Mouse (Mus musculus) cortical plate, adult 2 months (tissue): ENCODE measurements around the gene Hoxc4. TPM values are rescaled to one million over a fixed set of nuclear protein-coding genes. Genes with fewer than 3 reads are reported as not detected.

Experiments used
- H3K27ac ChIP-seq: fragments of 200-500 bp; 2 replicates; pipeline ENCODE4 v1.5.1; 2012; ENCODE audit warnings: low read length, control low read depth, inconsistent platforms; ENCODE audit not compliant: insufficient read depth
- H3K4me1 ChIP-seq: fragments of 200-500 bp; 2 replicates; pipeline ENCODE4 v1.6.1; 2011; ENCODE audit warnings: low read length; ENCODE audit not compliant: control insufficient read depth, insufficient read depth
- H3K4me3 ChIP-seq: fragments of 200-500 bp; 2 replicates; pipeline ENCODE4 v1.5.1; 2011; ENCODE audit warnings: mild to moderate bottlenecking, low read length, control low read depth; ENCODE audit not compliant: insufficient read depth
- CTCF ChIP-seq: fragments of 200-500 bp; IDR thresholded peaks from 2 replicates; pipeline ENCODE4 v1.5.1; 2011; ENCODE audit warnings: mild to moderate bottlenecking, control low read depth, low read length; ENCODE audit not compliant: insufficient read depth; ENCODE audit errors: extremely low read depth
- POLR2A ChIP-seq: fragments of 200-500 bp; IDR thresholded peaks from 2 replicates; pipeline ENCODE4 v1.6.1; 2011; ENCODE audit warnings: mild to moderate bottlenecking, low read length, control low read depth; ENCODE audit not compliant: insufficient read depth; ENCODE audit errors: extremely low read depth
- polyA plus RNA-seq: library from polyadenylated mRNA; depleted of rRNA; stranded (reverse); fragments of >200 nt; gene quantifications from 2 replicates; pipeline ENCODE4 v1.2.3, GENCODE M21; 2012

Hoxc4 gene
- polyA plus RNA-seq, 1 experiment: not detected

GRCm38 (mm10) chr15:102978615-102979515 is 39.9 kb upstream of the Hoxc4 start:
- no peak overlapping the region for H3K4me3 ChIP-seq
- H3K27ac ChIP-seq: no peak overlapping the region
- H3K4me1 ChIP-seq: no peaks in the 10 kb centered on the region
- TF ChIP-seq CTCF (no peak), POLR2A (no peak)

DNA sequence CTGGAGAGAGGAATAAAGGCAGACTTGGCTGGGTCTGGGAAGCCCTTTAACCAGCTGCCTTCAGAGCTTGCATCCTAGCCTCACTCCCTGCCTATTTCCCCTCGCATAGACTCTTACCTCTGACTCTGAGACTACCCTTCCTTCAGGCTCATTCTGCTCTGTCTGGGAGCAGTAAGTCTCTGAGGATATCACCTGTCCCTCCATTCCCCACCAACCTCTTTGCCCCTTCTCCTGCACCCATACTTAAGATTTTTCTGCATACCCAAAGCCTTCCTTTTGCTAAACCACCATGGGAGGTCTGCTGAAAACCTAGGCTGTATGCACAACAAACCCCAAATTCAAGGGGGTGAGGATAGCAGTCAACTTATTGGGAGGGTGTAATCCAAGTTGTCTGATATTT is 38.8 kb upstream of the Hoxc4 start:
- Histone ChIP-seq H3K4me1 (no peaks in the 10 kb centered on the region), H3K4me3 (no peak overlapping the region), H3K27ac (no peak overlapping the region)
- no peak for TF ChIP-seq CTCF
- no peak for TF ChIP-seq POLR2A

DNA sequence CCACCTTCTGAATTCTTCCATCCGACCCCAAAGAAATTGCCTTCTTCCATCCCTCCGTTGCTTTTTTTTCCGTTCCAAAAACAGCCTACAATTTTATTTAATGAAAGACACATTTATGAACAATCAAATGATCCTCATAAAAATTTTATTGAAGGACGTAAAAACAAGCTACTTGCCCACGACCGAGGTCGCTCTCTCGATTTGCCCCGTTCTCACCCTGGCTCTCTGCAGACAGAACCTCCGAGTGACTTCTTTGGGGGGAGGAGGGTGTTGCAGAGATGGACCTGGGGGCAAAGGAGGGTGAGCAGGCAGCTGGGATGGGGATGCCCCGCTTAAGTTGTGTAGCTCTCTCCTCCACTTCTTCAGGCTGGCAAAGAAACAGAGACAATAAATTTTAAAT is 38.4 kb upstream of the Hoxc4 start:
- Histone ChIP-seq H3K4me3 (no peak overlapping the region), H3K4me1 (no peaks in the 10 kb centered on the region), H3K27ac (no peak overlapping the region)
- TF ChIP-seq POLR2A: no peak
- no peak for TF ChIP-seq CTCF

- no peak overlapping the region for H3K4me3 ChIP-seq
- H3K27ac ChIP-seq: no peak overlapping the region
- TF ChIP-seq CTCF (no peak), POLR2A (no peak)
- no peaks in the 10 kb centered on the region for H3K4me1 ChIP-seq
Measured at GRCm38 (mm10) chr15:102980912-102981311, 37.8 kb upstream of the Hoxc4 start.

GRCm38 (mm10) chr15:102981379-102982288 is 37.1 kb upstream of the Hoxc4 start:
- Histone ChIP-seq H3K4me1 (no peaks in the 10 kb centered on the region), H3K4me3 (no peak overlapping the region), H3K27ac (no peak overlapping the region)
- TF ChIP-seq POLR2A (no peak), CTCF (no peak)

DNA sequence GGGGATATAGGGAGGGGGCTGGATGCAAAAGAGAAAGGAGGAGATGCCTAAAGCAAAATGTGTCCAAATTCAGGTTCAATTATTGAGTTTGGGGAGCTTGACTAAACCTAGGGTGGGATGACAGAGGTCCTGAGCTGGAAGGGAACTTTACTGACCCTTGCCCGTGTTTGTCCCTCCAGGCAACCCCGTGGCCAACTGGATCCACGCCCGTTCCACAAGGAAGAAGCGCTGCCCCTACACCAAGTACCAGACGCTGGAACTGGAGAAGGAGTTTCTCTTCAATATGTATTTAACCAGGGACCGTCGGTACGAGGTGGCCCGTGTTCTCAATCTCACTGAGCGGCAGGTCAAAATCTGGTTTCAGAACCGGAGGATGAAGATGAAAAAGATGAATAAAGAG is 35.0 kb upstream of the Hoxc4 start:
- H3K4me1 ChIP-seq: no peaks in the 10 kb centered on the region
- no peak overlapping the region for H3K4me3 ChIP-seq
- TF ChIP-seq POLR2A: no peak
- no peak for TF ChIP-seq CTCF
- no peak overlapping the region for H3K27ac ChIP-seq

GRCm38 (mm10) chr15:102984521-102984920 is 34.2 kb upstream of the Hoxc4 start:
- no peak for TF ChIP-seq CTCF
- no peak for TF ChIP-seq POLR2A
- Histone ChIP-seq H3K4me1 (no peaks in the 10 kb centered on the region), H3K27ac (no peak overlapping the region), H3K4me3 (no peak overlapping the region)

- TF ChIP-seq POLR2A (no peak), CTCF (no peak)
- Histone ChIP-seq H3K27ac (no peak overlapping the region), H3K4me3 (no peak overlapping the region), H3K4me1 (no peaks in the 10 kb centered on the region)
Measured at GRCm38 (mm10) chr15:102984925-102985324, 33.8 kb upstream of the Hoxc4 start.

GRCm38 (mm10) chr15:102987124-102987833 is 31.5 kb upstream of the Hoxc4 start:
- TF ChIP-seq CTCF (peak; percentile 92), POLR2A (no peak)
- Histone ChIP-seq H3K27ac (no peak overlapping the region), H3K4me1 (no peaks in the 10 kb centered on the region), H3K4me3 (no peak overlapping the region)
